Mouse (Mus musculus) forebrain, postnatal 0 days (tissue): ENCODE results near the gene Tcerg1l. TPM values are rescaled to one million over a fixed set of nuclear protein-coding genes. Genes with fewer than 3 reads are reported as not detected.
A peak's percentile ranks its signal among the peaks of the same experiment; 100 is the strongest.

ENCODE experiments used
- ATAC-seq: fragments of 200-750 bp; cut with Nextera tagmentation; 2 replicates; pipeline ENCODE4 v1.8.0; 2017; ENCODE audit warnings: mild to moderate bottlenecking, moderate library complexity
- DNase-seq: peaks from one replicate; pipeline ENCODE4 v3.0.0-alpha.2; 2015
- H3K27ac ChIP-seq: fragments of 300-500 bp; sonication (generic); 2 replicates; pipeline ENCODE4 v1.5.1; 2014; ENCODE audit warnings: low read depth, mild to moderate bottlenecking, antibody characterized with exemption, low read length, moderate library complexity, mixed read lengths
- H3K27me3 ChIP-seq: fragments of 300-500 bp; sonication (generic); 2 replicates; pipeline ENCODE4 v1.6.1; 2014; ENCODE audit warnings: mild to moderate bottlenecking, low read length, mixed read lengths; ENCODE audit not compliant: insufficient read depth
- H3K36me3 ChIP-seq: fragments of 300-500 bp; sonication (generic); 2 replicates; pipeline ENCODE4 v1.6.1; 2014; ENCODE audit warnings: mild to moderate bottlenecking, moderate library complexity; ENCODE audit not compliant: insufficient read depth
- H3K4me1 ChIP-seq: fragments of 300-500 bp; sonication (generic); 2 replicates; pipeline ENCODE4 v1.6.1; 2014; ENCODE audit warnings: antibody characterized with exemption; ENCODE audit not compliant: insufficient read depth
- H3K4me2 ChIP-seq: fragments of 300-500 bp; sonication (generic); 2 replicates; pipeline ENCODE4 v1.6.1; 2014; ENCODE audit warnings: low read depth, mild to moderate bottlenecking, moderate library complexity
- H3K4me3 ChIP-seq: fragments of 300-500 bp; sonication (generic); 2 replicates; pipeline ENCODE4 v1.5.1; 2014; ENCODE audit warnings: low read depth, low read length, mixed read lengths
- H3K9ac ChIP-seq: fragments of 300-500 bp; sonication (generic); 2 replicates; pipeline ENCODE4 v1.6.1; 2014; ENCODE audit warnings: mild to moderate bottlenecking
- H3K9me3 ChIP-seq: fragments of 300-500 bp; sonication (generic); 2 replicates; pipeline ENCODE4 v1.6.1; 2016; ENCODE audit warnings: low read length
- CTCF ChIP-seq: sonication (generic); IDR thresholded peaks from 2 replicates; pipeline ENCODE4 v1.5.1; 2016; ENCODE audit warnings: antibody characterized with exemption, control low read depth, low read depth
- whole genome bisulfite sequencing: fragments of 180-500 bp; shearing (Covaris S2); extraction: QIAGEN DNeasy Blood & Tissue Kit; methylation state at CpG from one replicate; pipeline ENCODE4 v1.1.7; 2014; 5-methylcytosine and 5-hydroxymethylcytosine counted together
- polyA plus RNA-seq: library from polyadenylated mRNA; unstranded; fragments of >200 nt; fragmentation: Nextera tagmentation; extraction: Ambion mirVana; gene quantifications from 2 replicates; pipeline ENCODE4 v1.2.1, GENCODE M21; 2015
- total RNA-seq: library from RNA; depleted of rRNA; stranded (reverse); fragments of >200 nt; gene quantifications from 2 replicates; pipeline ENCODE4 v1.2.3, GENCODE M21; 2014

Tcerg1l gene
- total and polyA plus RNA-seq, 2 experiments from 2014 or later, result 21.6 to 22.1 TPM

- Histone ChIP-seq H3K36me3 (no peaks in the 10 kb centered on the region), H3K9me3 (no peaks in the 10 kb centered on the region), H3K9ac (no peak overlapping the region), H3K27me3 (no peaks in the 10 kb centered on the region), H3K4me3 (no peak overlapping the region), H3K4me2 (no peak overlapping the region), H3K4me1 (no peaks in the 10 kb centered on the region), H3K27ac (no peak overlapping the region)
- TF ChIP-seq CTCF, result no peak
- ATAC-seq, result no peak
- DNase-seq, result no peak
- WGBS, result 60% methylated on average over 5 of the region's 5 CpGs
Observed at GRCm38 (mm10) chr7:138413496-138413895, 16.0 kb upstream of the Tcerg1l start.

- ATAC-seq, result no peak
- TF ChIP-seq CTCF, result no peak
- Histone ChIP-seq H3K4me2 (no peak overlapping the region), H3K27ac (no peak overlapping the region), H3K4me1 (no peaks in the 10 kb centered on the region; the same call in 1 of the 2 replicates), H3K4me3 (no peak overlapping the region), H3K9ac (no peak overlapping the region), H3K9me3 (no peaks in the 10 kb centered on the region), H3K36me3 (no peaks in the 10 kb centered on the region), H3K27me3 (no peaks in the 10 kb centered on the region)
- DNase-seq, result no peak
- 94% methylated on average over 5 of the region's 5 CpGs for WGBS
Observed at GRCm38 (mm10) chr7:138401641-138402040, 4.1 kb upstream of the Tcerg1l start.

- ATAC-seq (no peak), DNase-seq (no peak)
- Histone ChIP-seq H3K9me3 (no peaks in the 10 kb centered on the region), H3K27me3 (peaks cover 7% of the 10 kb centered on the region), H3K4me3 (no peak overlapping the region), H3K27ac (no peak overlapping the region), H3K4me2 (no peak overlapping the region), H3K9ac (no peak overlapping the region), H3K4me1 (no peaks in the 10 kb centered on the region; the same call in 1 of the 2 replicates), H3K36me3 (no peaks in the 10 kb centered on the region)
- 76% methylated on average over 8 of the region's 8 CpGs for WGBS
- no peak for TF ChIP-seq CTCF
Observed at GRCm38 (mm10) chr7:138400506-138401272, 3.2 kb upstream of the Tcerg1l start.

- TF ChIP-seq CTCF, result peak; percentile 88
- H3K36me3 ChIP-seq, result no peaks in the 10 kb centered on the region
- peak overlapping the region; percentile 98 for H3K4me2 ChIP-seq
- H3K4me1 ChIP-seq, result no peaks in the 10 kb centered on the region; the same call in 1 of the 2 replicates
- 1% methylated on average over 21 of the region's 21 CpGs for WGBS
- peaks cover 18% of the 10 kb centered on the region for H3K27me3 ChIP-seq
- DNase-seq (peak; percentile 89), ATAC-seq (peak; percentile 86)
- no peaks in the 10 kb centered on the region for H3K9me3 ChIP-seq
- H3K9ac ChIP-seq, result peak overlapping the region; percentile 60; the same call in 1 of the 2 replicates
- H3K27ac ChIP-seq, result peak overlapping the region; percentile 50; the same call in 1 of the 2 replicates
- peak overlapping the region; percentile 55 for H3K4me3 ChIP-seq
Observed at GRCm38 (mm10) chr7:138398182-138398793, 758 bp upstream of the Tcerg1l start.

- no peak for ATAC-seq
Observed at GRCm38 (mm10) chr7:138396863-138397484, 556 bp downstream of the Tcerg1l start.

GRCm38 (mm10) chr7:138396109-138396862 is 1.2 kb downstream of the Tcerg1l start:
- TF ChIP-seq CTCF, result peak; percentile 55
- H3K4me2 ChIP-seq, result peak overlapping the region; percentile 98
- no peaks in the 10 kb centered on the region; the same call in 1 of the 2 replicates for H3K4me1 ChIP-seq
- peak overlapping the region; percentile 55 for H3K4me3 ChIP-seq
- DNase-seq (peak; percentile 61), ATAC-seq (no peak)
- H3K9ac ChIP-seq, result peak overlapping the region; percentile 60
- no peaks in the 10 kb centered on the region for H3K36me3 ChIP-seq
- WGBS, result 19% methylated on average over 13 of the region's 13 CpGs
- no peaks in the 10 kb centered on the region for H3K9me3 ChIP-seq
- no peak overlapping the region for H3K27ac ChIP-seq
- peaks cover 18% of the 10 kb centered on the region for H3K27me3 ChIP-seq

More at GRCm38 (mm10) chr7:138396863-138397484, 556 bp downstream of the Tcerg1l start:
- TF ChIP-seq CTCF, result no peak
- Histone ChIP-seq H3K4me3 (peak overlapping the region; percentile 55), H3K4me2 (peak overlapping the region; percentile 98), H3K4me1 (no peaks in the 10 kb centered on the region; the same call in 1 of the 2 replicates), H3K27ac (no peak overlapping the region), H3K27me3 (peaks cover 18% of the 10 kb centered on the region), H3K36me3 (no peaks in the 10 kb centered on the region), H3K9me3 (no peaks in the 10 kb centered on the region), H3K9ac (peak overlapping the region; percentile 60)
- DNase-seq, result peak; percentile 40
- WGBS, result under 1% methylated on average over 41 of the region's 41 CpGs
